Mouse (Mus musculus) naive thymus-derived CD4-positive, alpha-beta T cell, adult 5 months (primary cell): ENCODE measurements around the gene Gm3532. TPM values are rescaled to one million over a fixed set of nuclear protein-coding genes. Genes with fewer than 3 reads are reported as not detected.

Source experiments
- polyA plus RNA-seq: library from polyadenylated mRNA; unstranded; fragments of 100-300 nt; shearing (Covaris generic); gene quantifications from one replicate; pipeline ENCODE4 v1.2.1, GENCODE M21; 2017

Gm3532 gene
- 0.25 TPM for polyA plus RNA-seq

DNA sequence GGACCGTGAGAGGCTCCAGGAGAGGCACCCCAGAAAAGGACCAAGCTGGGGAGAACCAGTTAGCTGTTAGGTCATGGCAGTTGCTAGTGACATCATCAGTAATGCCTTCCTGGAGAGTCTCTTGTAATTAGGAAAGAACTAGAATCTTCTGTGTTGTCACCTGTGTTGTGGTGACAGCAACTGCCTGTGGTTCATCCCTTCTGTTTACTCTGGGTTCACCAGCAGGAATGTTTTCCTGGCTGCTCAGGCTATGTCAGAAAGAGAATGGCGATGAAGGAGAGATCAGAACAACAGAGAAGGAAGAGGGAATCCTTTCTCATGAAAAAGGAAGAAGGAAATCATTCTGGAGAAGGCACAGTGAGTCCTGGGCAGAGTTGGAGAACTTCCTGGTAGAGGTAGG, at the start of gene Gm3532:
Gm3532 (plus strand) TSS at position 301 of the 400 bp plus-strand sequence.

DNA sequence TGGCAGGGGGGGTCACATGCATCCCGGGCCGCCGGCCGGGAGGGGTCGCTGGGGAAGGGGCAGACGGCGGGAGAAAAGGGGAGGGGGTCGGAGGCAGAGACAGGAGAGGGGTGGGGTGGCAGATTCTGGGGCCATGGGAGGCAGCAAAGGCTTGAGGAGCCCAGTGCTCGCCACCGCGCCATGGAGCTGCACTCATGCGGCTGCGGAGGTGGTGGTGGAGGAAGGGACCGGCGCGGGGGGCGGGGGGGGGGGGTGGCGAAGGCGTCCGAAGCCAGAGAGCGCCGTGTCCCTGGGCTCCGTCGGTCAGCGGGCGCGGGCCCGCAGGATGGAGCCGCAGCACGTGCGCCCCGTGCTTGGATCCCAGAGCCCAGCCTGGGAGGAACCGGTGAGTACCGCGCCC, 36.9 kb upstream of the Gm3532 start, which contains the start of gene Gm3488:
Gm3488 (plus strand) TSS at position 301 of the 400 bp plus-strand sequence.

Other genes starting within 250 kb of the Gm3532 start
- not detected for gene Gm3542, start 203.6 kb upstream of the Gm3532 start, polyA plus RNA-seq
- not detected for gene Gm3500, start 149.4 kb upstream of the Gm3532 start, polyA plus RNA-seq
- gene Gm3194, start 83.0 kb upstream of the Gm3532 start, polyA plus RNA-seq: not detected
- not detected for gene Gm8246, start 60.7 kb upstream of the Gm3532 start, polyA plus RNA-seq
- gene Gm3187, start 54.3 kb upstream of the Gm3532 start, polyA plus RNA-seq: not detected
- gene Gm3488, start 36.8 kb upstream of the Gm3532 start, polyA plus RNA-seq: not detected
- not detected for gene Gm8265, start 94.5 kb downstream of the Gm3532 start, polyA plus RNA-seq
- not detected for gene Gm9603, start 149.0 kb downstream of the Gm3532 start, polyA plus RNA-seq
- gene Gm3373, start 203.1 kb downstream of the Gm3532 start, polyA plus RNA-seq: not detected